Mouse (Mus musculus) kidney, embryonic 14.5 days (tissue): Measurements from ENCODE around the gene Capn10. TPM values are rescaled to one million over a fixed set of nuclear protein-coding genes. Genes with fewer than 3 reads are reported as not detected.

ENCODE experiments used
- ATAC-seq: fragments of 200-750 bp; cut with Nextera tagmentation; 2 replicates; pipeline ENCODE4 v1.8.0; 2017; ENCODE audit warnings: moderate number of reproducible peaks, mild to moderate bottlenecking, moderate TSS enrichment, moderate library complexity; ENCODE audit not compliant: low FRiP score, low TSS enrichment
- H3K27ac ChIP-seq: fragments of 300-500 bp; sonication (generic); 2 replicates; pipeline ENCODE4 v1.5.1; 2014; ENCODE audit warnings: low read depth, mild to moderate bottlenecking, low read length, moderate library complexity, mixed read lengths
- H3K27me3 ChIP-seq: fragments of 300-500 bp; sonication (generic); 2 replicates; pipeline ENCODE4 v1.6.1; 2014; ENCODE audit warnings: mild to moderate bottlenecking, low read length; ENCODE audit not compliant: control insufficient read depth, insufficient read depth
- H3K36me3 ChIP-seq: fragments of 300-500 bp; sonication (generic); 2 replicates; pipeline ENCODE4 v1.6.1; 2014; ENCODE audit warnings: low read length, mixed read lengths; ENCODE audit not compliant: control insufficient read depth, insufficient read depth
- H3K4me1 ChIP-seq: fragments of 300-500 bp; sonication (generic); 2 replicates; pipeline ENCODE4 v1.6.1; 2014; ENCODE audit warnings: low read length, mixed read lengths; ENCODE audit not compliant: control insufficient read depth, insufficient read depth
- H3K4me2 ChIP-seq: fragments of 300-500 bp; sonication (generic); replicated peaks from 2 replicates; pipeline ENCODE4 v1.6.1; 2014; ENCODE audit warnings: low read depth, mild to moderate bottlenecking, low read length
- H3K4me3 ChIP-seq: fragments of 300-500 bp; sonication (generic); 2 replicates; pipeline ENCODE4 v1.5.1; 2014; ENCODE audit warnings: mild to moderate bottlenecking, low read length
- H3K9ac ChIP-seq: fragments of 300-500 bp; sonication (generic); 2 replicates; pipeline ENCODE4 v1.6.1; 2014; ENCODE audit warnings: low read depth, mild to moderate bottlenecking, low read length, moderate library complexity
- H3K9me3 ChIP-seq: fragments of 300-500 bp; sonication (generic); 2 replicates; pipeline ENCODE4 v1.6.1; 2016; ENCODE audit warnings: low read length; ENCODE audit not compliant: control insufficient read depth
- WGBS: fragments of 180-500 bp; shearing (Covaris S2); extraction: QIAGEN DNeasy Blood & Tissue Kit; methylation state at CpG from one replicate; pipeline ENCODE4 v1.1.7; 2014; 5-methylcytosine and 5-hydroxymethylcytosine counted together
- polyA plus RNA-seq: library from polyadenylated mRNA; unstranded; fragments of >200 nt; fragmentation: Nextera tagmentation; extraction: Ambion mirVana; gene quantifications from 2 replicates; pipeline ENCODE4 v1.2.1, GENCODE M21; 2014

The Capn10 gene
- polyA plus RNA-seq, 1 experiment from 2014 or later: 28.7 TPM

DNA sequence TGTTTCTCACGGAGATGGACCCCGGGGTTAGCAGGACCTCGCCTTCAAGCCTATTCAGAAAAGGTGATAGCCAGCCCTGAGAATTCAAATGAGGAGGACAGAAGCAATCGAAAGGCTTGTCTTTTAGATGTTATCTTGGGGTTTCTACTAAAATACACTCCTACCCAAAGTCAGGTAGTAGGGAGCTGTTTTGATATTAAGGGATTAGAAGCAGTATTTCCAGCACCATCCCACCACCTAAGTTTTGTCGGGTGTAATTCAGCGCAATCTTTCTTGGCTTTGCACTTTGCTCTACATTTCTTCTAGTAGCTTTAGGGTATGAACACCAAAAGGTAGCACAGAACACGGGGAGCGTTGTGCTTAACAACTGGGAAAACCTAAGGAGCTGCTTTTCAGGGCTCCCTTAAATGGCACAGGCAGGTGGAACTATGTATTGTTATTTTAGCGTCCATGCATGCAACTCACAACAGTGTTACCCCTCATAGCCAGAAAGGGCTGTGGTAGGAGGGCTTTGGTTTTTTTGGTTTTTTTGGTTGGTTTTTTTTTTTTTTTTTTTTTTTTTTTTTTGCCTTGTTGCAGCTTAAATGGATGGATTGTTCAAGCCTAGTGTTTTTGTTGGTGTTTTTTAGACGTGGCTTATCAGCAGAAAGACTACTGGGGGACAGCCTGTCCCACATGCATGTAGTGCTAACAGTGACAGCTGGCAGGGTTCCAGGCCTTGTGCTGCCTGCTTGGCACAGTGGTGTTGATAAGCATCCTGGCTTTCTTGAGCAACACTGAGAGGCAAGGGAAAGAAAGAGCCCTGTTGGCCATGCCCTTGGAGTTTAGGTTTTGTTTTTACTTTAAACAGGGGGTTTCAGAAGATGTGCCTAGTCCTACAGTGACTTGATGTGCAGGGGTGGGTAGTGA lies 1.1 kb downstream of the Capn10 start:
- H3K9ac ChIP-seq: peak overlapping the region; percentile 79
- peak overlapping the region; percentile 83 for H3K4me3 ChIP-seq
- no peak for ATAC-seq
- H3K27me3 ChIP-seq: no peaks in the 10 kb centered on the region
- peaks cover 6% of the 10 kb centered on the region for H3K9me3 ChIP-seq
- H3K27ac ChIP-seq: peak overlapping the region; percentile 98; the same call in 1 of the 2 replicates
- H3K4me2 ChIP-seq: peak overlapping the region; percentile 78
- H3K4me1 ChIP-seq: peaks cover 20% of the 10 kb centered on the region
- WGBS: 18% methylated on average over 10 of the region's 10 CpGs
- H3K36me3 ChIP-seq: peaks cover 24% of the 10 kb centered on the region

DNA sequence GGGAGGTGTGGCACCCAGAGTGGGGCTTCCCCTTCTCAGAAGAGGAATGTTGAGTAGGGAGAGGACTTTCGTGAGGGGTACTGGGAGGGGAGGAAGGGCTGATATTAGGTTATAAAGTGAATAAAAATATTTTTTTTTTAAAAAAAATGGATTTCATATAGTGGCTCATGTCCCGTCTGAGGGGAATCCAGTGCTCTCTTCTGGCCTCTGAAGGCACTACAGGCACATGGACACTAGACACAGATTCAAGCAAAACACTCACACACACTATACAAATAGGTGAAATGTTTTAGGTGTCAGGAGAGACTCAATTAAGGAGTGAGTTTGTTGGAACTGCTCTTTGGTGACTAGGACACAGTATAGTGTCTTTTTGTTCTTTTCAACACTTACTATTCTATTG lies 1.8 kb downstream of the Capn10 start:
- Histone ChIP-seq H3K9me3 (peaks cover 6% of the 10 kb centered on the region), H3K27me3 (no peaks in the 10 kb centered on the region), H3K4me2 (peak overlapping the region; percentile 78), H3K9ac (peak overlapping the region; percentile 79; the same call in 1 of the 2 replicates), H3K4me1 (peaks cover 20% of the 10 kb centered on the region), H3K36me3 (peaks cover 29% of the 10 kb centered on the region), H3K27ac (no peak overlapping the region), H3K4me3 (no peak overlapping the region; the same call in 1 of the 2 replicates)
- no peak for ATAC-seq
- 65% methylated on average over 2 of the region's 2 CpGs for WGBS

DNA sequence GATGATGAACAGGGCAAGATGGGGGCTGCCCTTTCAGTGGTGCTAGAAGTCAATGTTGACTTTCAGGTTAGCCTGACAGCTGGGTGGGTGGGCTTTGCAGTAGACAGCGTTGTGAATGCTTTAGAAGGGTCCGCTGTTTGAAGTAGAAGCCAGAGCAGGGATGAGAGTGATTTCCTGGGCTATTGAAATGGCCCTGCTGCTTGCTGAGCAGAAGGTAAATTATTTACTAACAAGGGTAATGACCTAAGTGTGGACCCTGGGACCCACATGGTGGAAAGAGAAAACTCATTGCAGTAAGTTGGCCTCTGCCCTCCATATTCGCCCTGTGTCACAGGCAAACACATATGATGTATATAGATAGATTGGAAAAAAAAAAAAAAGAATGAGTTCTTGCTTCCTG lies 2.3 kb downstream of the Capn10 start:
- no peak for ATAC-seq
- peaks cover 32% of the 10 kb centered on the region for H3K36me3 ChIP-seq
- no peak overlapping the region for H3K4me3 ChIP-seq
- H3K9ac ChIP-seq: no peak overlapping the region
- no peak overlapping the region for H3K27ac ChIP-seq
- peaks cover 6% of the 10 kb centered on the region for H3K9me3 ChIP-seq
- no peak overlapping the region for H3K4me2 ChIP-seq
- H3K27me3 ChIP-seq: no peaks in the 10 kb centered on the region
- peaks cover 20% of the 10 kb centered on the region for H3K4me1 ChIP-seq
- 75% methylated on average over 3 of the region's 3 CpGs for WGBS

DNA sequence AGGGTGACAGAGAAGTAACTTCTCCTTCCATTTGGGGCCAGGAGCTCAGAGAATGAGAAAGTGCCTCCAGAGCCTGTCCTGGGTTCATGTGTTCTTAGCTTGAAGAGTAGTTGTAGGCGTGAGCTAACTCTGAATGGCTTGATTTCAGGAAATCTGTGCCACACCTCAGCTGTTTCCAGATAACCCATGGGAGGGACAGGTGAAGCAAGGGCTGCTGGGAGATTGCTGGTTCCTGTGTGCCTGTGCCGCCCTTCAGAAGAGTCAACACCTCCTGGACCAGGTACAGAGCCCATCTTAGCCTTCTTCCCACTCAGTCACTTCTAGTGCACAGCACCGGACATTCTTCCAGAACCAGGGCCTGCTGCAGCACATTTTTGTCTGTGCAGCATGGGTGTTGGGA lies 3.6 kb downstream of the Capn10 start:
- Histone ChIP-seq H3K27ac (no peak overlapping the region), H3K4me3 (no peak overlapping the region), H3K9me3 (peaks cover 5% of the 10 kb centered on the region), H3K4me1 (peaks cover 20% of the 10 kb centered on the region), H3K4me2 (no peak overlapping the region), H3K9ac (no peak overlapping the region), H3K36me3 (peaks cover 45% of the 10 kb centered on the region), H3K27me3 (no peaks in the 10 kb centered on the region)
- ATAC-seq: no peak
- WGBS: 92% methylated on average over 3 of the region's 3 CpGs

DNA sequence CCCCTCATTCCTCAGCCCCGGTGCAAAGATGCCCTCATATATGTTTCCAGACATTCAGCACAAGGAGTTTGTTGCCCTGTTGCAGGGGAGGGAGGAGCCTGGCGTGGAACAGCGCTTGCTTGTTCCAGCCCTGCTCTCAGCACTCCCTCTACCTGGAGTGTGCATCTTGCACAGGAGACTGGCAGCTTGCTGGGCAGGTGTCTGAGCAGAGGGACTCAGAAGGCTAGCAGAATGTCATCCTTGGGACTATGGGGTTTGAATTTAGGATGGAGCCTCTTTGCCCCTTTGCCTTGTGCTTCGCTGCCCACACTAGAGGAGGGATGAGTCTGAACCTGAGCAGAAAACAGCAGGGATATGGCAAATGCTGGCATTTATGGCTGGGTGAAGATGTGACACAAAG lies 5.6 kb downstream of the Capn10 start:
- Histone ChIP-seq H3K4me1 (peaks cover 14% of the 10 kb centered on the region), H3K36me3 (peaks cover 65% of the 10 kb centered on the region), H3K9me3 (no peaks in the 10 kb centered on the region), H3K27me3 (no peaks in the 10 kb centered on the region), H3K9ac (no peak overlapping the region), H3K4me2 (no peak overlapping the region), H3K4me3 (no peak overlapping the region), H3K27ac (no peak overlapping the region)
- ATAC-seq: no peak
- WGBS: 93% methylated on average over 4 of the region's 4 CpGs

DNA sequence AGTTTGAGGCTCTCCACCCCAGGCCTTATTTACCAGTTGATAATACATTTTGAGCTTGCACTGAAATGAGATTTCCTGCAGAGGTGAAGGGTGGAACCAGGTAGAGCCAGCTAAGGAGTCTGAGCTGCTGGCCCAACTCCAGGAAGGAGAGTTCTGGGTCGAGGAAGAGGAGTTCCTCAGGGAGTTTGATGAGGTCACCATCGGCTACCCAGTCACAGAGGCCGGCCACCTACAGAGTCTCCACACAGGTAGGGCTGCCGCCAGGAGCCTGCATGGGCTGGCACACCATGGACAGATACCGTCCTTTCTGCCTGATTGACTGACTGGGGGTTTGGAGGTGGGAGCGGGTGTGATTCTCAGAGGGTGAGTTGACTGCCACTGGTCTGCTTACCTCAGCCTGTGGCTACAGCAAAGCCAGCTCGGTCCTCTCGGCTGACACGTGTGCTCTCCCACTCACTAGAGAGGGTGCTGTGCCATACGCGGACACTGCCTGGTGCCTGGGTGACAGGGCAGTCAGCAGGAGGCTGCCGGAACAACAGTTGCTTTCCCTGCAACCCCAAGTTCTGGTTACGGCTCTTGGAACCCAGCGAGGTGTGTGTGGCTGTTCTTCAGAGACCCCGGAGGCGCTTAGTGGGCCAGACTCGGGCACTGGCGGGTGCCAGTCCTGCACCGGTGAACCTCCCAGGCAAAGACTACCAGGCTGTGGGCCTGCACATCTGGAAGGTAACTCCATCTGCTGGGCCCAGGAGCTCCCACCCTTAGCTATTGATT lies 9.2 kb downstream of the Capn10 start:
- 96% methylated on average over 19 of the region's 19 CpGs for WGBS
- H3K27ac ChIP-seq: no peak overlapping the region
- H3K9ac ChIP-seq: no peak overlapping the region
- no peak overlapping the region for H3K4me3 ChIP-seq
- no peaks in the 10 kb centered on the region for H3K27me3 ChIP-seq
- ATAC-seq: no peak
- no peaks in the 10 kb centered on the region for H3K4me1 ChIP-seq
- H3K9me3 ChIP-seq: no peaks in the 10 kb centered on the region
- no peak overlapping the region for H3K4me2 ChIP-seq
- H3K36me3 ChIP-seq: peaks cover 95% of the 10 kb centered on the region

DNA sequence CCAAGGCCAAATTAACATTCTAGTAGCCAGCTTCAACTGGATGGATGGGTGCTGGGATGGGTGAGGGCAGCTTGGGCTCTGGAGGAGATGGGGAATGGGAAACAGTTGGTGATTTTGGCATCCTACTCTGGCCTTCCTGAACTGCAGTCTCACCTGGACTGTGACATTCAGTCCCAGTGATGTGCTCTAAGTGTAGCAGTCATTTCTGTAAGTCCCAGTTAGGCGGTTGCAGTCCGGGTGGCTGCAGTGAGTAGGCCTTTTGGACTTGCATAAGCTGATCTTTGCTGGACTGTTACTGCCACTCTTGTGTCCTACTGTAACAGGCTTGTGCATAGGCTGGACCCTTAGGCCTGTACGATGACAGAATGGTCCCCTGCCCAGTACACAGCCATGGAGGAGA lies 13.8 kb downstream of the Capn10 start:
- Histone ChIP-seq H3K36me3 (peaks cover 59% of the 10 kb centered on the region), H3K27me3 (no peaks in the 10 kb centered on the region), H3K4me2 (no peak overlapping the region), H3K4me1 (no peaks in the 10 kb centered on the region), H3K9ac (no peak overlapping the region), H3K4me3 (no peak overlapping the region), H3K9me3 (no peaks in the 10 kb centered on the region), H3K27ac (no peak overlapping the region)
- no peak for ATAC-seq
- WGBS: 97% methylated on average over 3 of the region's 3 CpGs

DNA sequence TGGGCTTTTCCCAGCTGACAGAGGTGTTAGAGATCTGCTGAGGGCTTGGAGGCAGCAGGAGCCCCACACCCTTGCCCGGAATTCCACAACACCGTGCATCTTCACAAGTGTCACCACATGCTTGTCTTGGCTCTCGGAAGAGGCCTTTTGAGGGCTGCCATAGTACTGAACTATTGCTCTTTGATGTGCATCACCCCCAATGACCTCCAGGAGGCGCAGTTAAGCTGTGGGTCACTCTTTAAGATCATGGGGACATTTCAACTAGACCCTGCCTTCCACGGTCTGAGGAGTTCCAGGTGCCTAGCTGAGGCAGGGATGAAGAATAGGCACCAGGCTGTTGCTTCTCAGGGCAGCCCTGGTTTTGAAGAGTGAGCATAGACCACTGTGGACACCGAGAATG lies 15.2 kb downstream of the Capn10 start:
- H3K4me2 ChIP-seq: no peak overlapping the region
- no peaks in the 10 kb centered on the region for H3K9me3 ChIP-seq
- no peak overlapping the region for H3K4me3 ChIP-seq
- 63% methylated on average over 6 of the region's 6 CpGs for WGBS
- H3K9ac ChIP-seq: no peak overlapping the region
- peaks cover 44% of the 10 kb centered on the region for H3K36me3 ChIP-seq
- no peak overlapping the region for H3K27ac ChIP-seq
- H3K27me3 ChIP-seq: no peaks in the 10 kb centered on the region
- no peaks in the 10 kb centered on the region for H3K4me1 ChIP-seq
- ATAC-seq: no peak

DNA sequence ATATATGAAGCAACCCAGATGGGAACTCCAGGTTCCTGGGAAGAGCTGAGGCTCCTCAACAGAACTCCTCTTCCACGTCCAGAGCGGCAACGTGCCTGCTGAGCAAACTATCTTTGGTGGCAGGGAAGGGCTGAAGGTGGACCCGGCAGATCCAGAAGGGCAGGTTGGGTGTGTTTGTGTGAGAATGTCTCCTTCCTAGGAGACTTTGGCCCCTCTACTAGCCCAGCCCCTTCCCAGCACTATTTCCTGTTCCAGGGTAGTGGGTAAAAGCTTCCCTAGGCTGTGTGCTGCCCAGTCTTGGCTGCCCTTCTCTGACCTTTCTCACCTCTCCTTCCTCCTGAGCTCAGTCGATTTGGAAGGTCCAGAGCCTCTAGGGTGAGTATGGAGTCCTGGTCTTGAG lies 16.4 kb downstream of the Capn10 start, which contains the start of gene Gpr35:
Gene Gpr35, plus strand, starts transcription at position 259 of the 400 bp plus-strand sequence.
- H3K4me1 ChIP-seq: no peaks in the 10 kb centered on the region
- no peaks in the 10 kb centered on the region for H3K9me3 ChIP-seq
- WGBS: 68% methylated on average over 5 of the region's 5 CpGs
- H3K27me3 ChIP-seq: no peaks in the 10 kb centered on the region
- peaks cover 32% of the 10 kb centered on the region for H3K36me3 ChIP-seq
- H3K9ac ChIP-seq: no peak within 1 kb of the TSS
- no peak within 1 kb of the TSS for H3K27ac ChIP-seq
- no peak within 1 kb of the TSS for H3K4me3 ChIP-seq
- H3K4me2 ChIP-seq: no peak within 1 kb of the TSS
- no peak for ATAC-seq
